8 mouse cellular contexts compared by ENCODE assay signal in the genomic region with DNA sequence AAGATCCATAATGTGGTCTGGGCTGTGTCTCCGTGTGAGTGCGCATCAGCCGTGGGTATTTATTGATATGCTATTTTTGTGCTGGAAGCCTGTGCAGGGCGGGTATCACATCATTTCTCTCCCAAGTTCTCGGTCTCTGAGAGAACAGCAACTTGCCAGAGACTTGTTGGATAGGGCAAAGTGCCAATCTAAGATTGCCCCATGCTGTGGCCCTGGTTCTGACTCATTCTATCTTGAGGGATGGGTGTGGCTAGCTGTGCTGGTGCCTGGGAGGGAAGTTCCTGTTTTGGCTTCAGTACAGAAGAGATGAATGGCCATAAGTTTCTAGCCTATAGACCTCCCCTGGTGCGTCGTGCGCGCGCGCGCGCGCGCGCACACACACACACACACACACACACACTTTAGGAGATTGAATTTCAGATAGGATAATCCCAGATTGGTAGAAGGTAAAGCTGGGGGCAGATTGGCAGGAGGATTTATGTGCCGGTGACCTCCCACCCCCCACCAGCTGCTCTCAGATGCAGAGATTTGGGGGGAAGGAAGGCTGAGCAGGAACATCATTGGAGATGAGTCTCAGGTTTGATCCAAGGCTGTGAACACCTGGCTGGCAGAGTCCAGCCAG. TPM values are rescaled to one million over a fixed set of nuclear protein-coding genes. Genes with fewer than 3 reads are reported as not detected.
DNase-seq lines count a peak whose midpoint lies in the region; TF ChIP-seq lines count a peak whose summit lies in the region.

No protein-coding gene starts in this region.

- no peak for TF ChIP-seq CTCF in layer of hippocampus, adult 2 months (conservative IDR thresholded peaks at IDR 0.05)
- no peak for TF ChIP-seq CTCF in thymus, adult 2 months (IDR thresholded peaks at IDR 0.05; ENCODE audit: borderline replicate concordance, control insufficient read depth, extremely low read depth, insufficient read depth, low read length, poor library complexity)

- no peak overlapping the region for H3K4me2 ChIP-seq in myocyte (ENCODE audit: low read depth)

- TF ChIP-seq POLR2A in myocyte (IDR thresholded peaks at IDR 0.05; ENCODE audit: insufficient read length, low read depth): no peak
- TF ChIP-seq POLR2A in thymus, adult 2 months (IDR thresholded peaks at IDR 0.05; ENCODE audit: control insufficient read depth, extremely low read depth, insufficient read depth, low read length, poor library complexity): no peak

- WGBS in thymus, adult 2 months: 90% methylated on average over 17 of the region's 17 CpGs

- no peak overlapping the region for H3ac ChIP-seq in myocyte (ENCODE audit: control insufficient read depth, insufficient read length)

- H3K36me3 ChIP-seq in myocyte (ENCODE audit: control insufficient read depth, insufficient read depth): no peaks in the 10 kb centered on the region
- H3K36me3 ChIP-seq in thymus, adult 2 months (ENCODE audit: control insufficient read depth, insufficient read depth, low read length): no peaks in the 10 kb centered on the region

- no peak for DNase-seq in layer of hippocampus, adult 2 months (ENCODE audit: low spot score in 2 of 2)
- no peak for DNase-seq in layer of hippocampus, postnatal 14 days (ENCODE audit: low spot score in 2 of 2)
- peak; percentile 41 to 47 for DNase-seq in adrenal gland, postnatal 36 days
- peak; percentile 28 for DNase-seq in induced T-regulatory cell, adult 2 months (ENCODE audit: low read depth)
- no peak for DNase-seq in thymus, adult 2 months
- no peak for DNase-seq in kidney, postnatal 25 days
- no peak for DNase-seq in frontal cortex, postnatal 10 days (ENCODE audit: low spot score in 2 of 2)

- H3K27ac ChIP-seq in layer of hippocampus, adult 2 months: peak overlapping the region; percentile 95
- H3K27ac ChIP-seq in thymus, adult 2 months (ENCODE audit: control insufficient read depth, insufficient read depth, low read length): no peak overlapping the region

- no peaks in the 10 kb centered on the region for H3K79me2 ChIP-seq in myocyte (ENCODE audit: control insufficient read depth, insufficient read depth)

- no peaks in the 10 kb centered on the region for H3K4me1 ChIP-seq in thymus, adult 2 months (replicated peaks; ENCODE audit: control insufficient read depth, insufficient read depth, low read length)

- no peaks in the 10 kb centered on the region for H3K27me3 ChIP-seq in myocyte (ENCODE audit: control insufficient read depth, insufficient read depth, insufficient read length)
- peaks cover 11% of the 10 kb centered on the region; the same call in 1 of the 2 replicates for H3K27me3 ChIP-seq in thymus, adult 2 months (ENCODE audit: control insufficient read depth, insufficient read depth, low read length)

- H3K4me3 ChIP-seq in layer of hippocampus, adult 2 months: peak overlapping the region; percentile 26
- H3K4me3 ChIP-seq in myocyte: no peak overlapping the region
- no peak overlapping the region for H3K4me3 ChIP-seq in thymus, adult 2 months (ENCODE audit: control insufficient read depth, insufficient read depth, low read length)

TF ChIP-seq in myocyte, 11 proteins besides CTCF, POLR2A, EP300 and RAD21:
- TF ChIP-seq CEBPB (IDR thresholded peaks at IDR 0.05; ENCODE audit: insufficient read depth, poor library complexity, severe bottlenecking) (peak; percentile 30; the same call in 1 of the 2 replicates), MYOG (IDR thresholded peaks at IDR 0.05; ENCODE audit: control insufficient read depth in 1 of 3, insufficient read depth in 1 of 3, insufficient read length in 2 of 3, low read depth in 2 of 3) (no peak)

RNA-seq across cellular contexts. Expression of a gene that starts 2.7 kb away (rescaled TPM):
- total RNA-seq in layer of hippocampus, adult 2 months (2021): 1 to 10 TPM; 5.8 to 7.2 TPM
- 1 to 10 TPM; 6.0 to 7.1 TPM for total RNA-seq in layer of hippocampus, postnatal 14 days (2021)
- total RNA-seq in adrenal gland, postnatal 36 days (2021): 1 to 10 TPM; 2.7 to 4.7 TPM
- 0.36 TPM for polyA plus RNA-seq in myocyte (2012; fragmentation: generic; extraction: Trizol)
- polyA plus RNA-seq in thymus, adult 2 months (2012; rRNA removed): 0.50 TPM in 1 of 2 replicates, not detected in the other

RNA-seq across cellular contexts. Expression of a gene that starts 4.8 kb away (rescaled TPM):
- 100 to 1,000 TPM; 184 to 202 TPM for total RNA-seq in layer of hippocampus, adult 2 months (2021)
- 100 to 1,000 TPM; 205 to 208 TPM for total RNA-seq in layer of hippocampus, postnatal 14 days (2021)
- total RNA-seq in adrenal gland, postnatal 36 days (2021): 10 to 100 TPM; 13.6 to 20.4 TPM
- polyA plus RNA-seq in myocyte (2012; fragmentation: generic; extraction: Trizol): 0.11 TPM
- 3.0 and 3.3 TPM in 2 replicates for polyA plus RNA-seq in thymus, adult 2 months (2012; rRNA removed)

RNA-seq across cellular contexts. Expression of a gene that starts 39.2 kb away (rescaled TPM):
- not detected for total RNA-seq in layer of hippocampus, adult 2 months (2021)
- total RNA-seq in layer of hippocampus, postnatal 14 days (2021): under 1 TPM in 1 of 2 experiments, not detected in 1; 0.41 TPM
- total RNA-seq in adrenal gland, postnatal 36 days (2021): not detected
- 0.10 TPM for polyA plus RNA-seq in myocyte (2012; fragmentation: generic; extraction: Trizol)
- 0.43 and 0.71 TPM in 2 replicates for polyA plus RNA-seq in thymus, adult 2 months (2012; rRNA removed)

RNA-seq across cellular contexts. Expression of a gene that starts 39.8 kb away (rescaled TPM):
- 10 to 100 TPM; 41.3 to 44.4 TPM for total RNA-seq in layer of hippocampus, adult 2 months (2021)
- total RNA-seq in layer of hippocampus, postnatal 14 days (2021): 10 to 100 TPM; 42.8 TPM
- total RNA-seq in adrenal gland, postnatal 36 days (2021): 10 to 100 TPM; 73.2 to 80.4 TPM
- 75.1 TPM for polyA plus RNA-seq in myocyte (2012; fragmentation: generic; extraction: Trizol)
- 46.4 and 47.5 TPM in 2 replicates for polyA plus RNA-seq in thymus, adult 2 months (2012; rRNA removed)

Comparison
In these comparisons a context has a peak if more than half of its experiments do, and no peak if none do; other contexts are left out.
1. DNase-seq: peak in adrenal gland, postnatal 36 days (2 of 2) and induced T-regulatory cell, adult 2 months (single experiment); none in layer of hippocampus, adult 2 months (0 of 2), layer of hippocampus, postnatal 14 days (0 of 2), thymus, adult 2 months (single experiment), kidney, postnatal 25 days (0 of 2) and frontal cortex, postnatal 10 days (0 of 2).
2. RNA of a gene that starts 4.8 kb away (total RNA-seq): 205 to 208 TPM in layer of hippocampus, postnatal 14 days and 184 to 202 TPM in layer of hippocampus, adult 2 months; 13.6 to 20.4 TPM in adrenal gland, postnatal 36 days; every median in the first group is over 4 times any median in the second.